Mouse (Mus musculus) olfactory bulb, adult 2 months (tissue): ENCODE measurements around the gene Catsper4. TPM values are rescaled to one million over a fixed set of nuclear protein-coding genes. Genes with fewer than 3 reads are reported as not detected.

Source experiments
- H3K27ac ChIP-seq: fragments of 200-500 bp; 2 replicates; pipeline ENCODE4 v1.5.1; 2012; ENCODE audit warnings: low read depth, low read length; ENCODE audit not compliant: insufficient read depth
- H3K4me1 ChIP-seq: fragments of 200-500 bp; 2 replicates; pipeline ENCODE4 v1.6.1; 2012; ENCODE audit warnings: low read length; ENCODE audit not compliant: control insufficient read depth, insufficient read depth
- H3K4me3 ChIP-seq: fragments of 200-500 bp; 2 replicates; pipeline ENCODE4 v1.5.1; 2012; ENCODE audit warnings: mild to moderate bottlenecking, low read depth, low read length, moderate library complexity; ENCODE audit not compliant: insufficient read depth
- CTCF ChIP-seq: fragments of 200-500 bp; IDR thresholded peaks from 2 replicates; pipeline ENCODE4 v1.5.1; 2012; ENCODE audit warnings: low read depth, mild to moderate bottlenecking, low read length, moderate library complexity; ENCODE audit not compliant: insufficient read depth
- POLR2A ChIP-seq: fragments of 200-500 bp; IDR thresholded peaks from 2 replicates; pipeline ENCODE4 v1.6.1; 2012; ENCODE audit warnings: mild to moderate bottlenecking, low read depth, low read length, moderate library complexity; ENCODE audit not compliant: insufficient read depth
- WGBS: fragments of 180-500 bp; shearing (Covaris S2); methylation state at CpG from one replicate; pipeline ENCODE4 v1.1.7; 2018; 5-methylcytosine and 5-hydroxymethylcytosine counted together
- polyA plus RNA-seq: library from polyadenylated mRNA; stranded (reverse); fragments of >200 nt; gene quantifications from 2 replicates; pipeline ENCODE4 v1.2.4, GENCODE M21; 2012; ENCODE audit warnings: low replicate concordance; ENCODE audit not compliant: missing spikeins, insufficient read depth, insufficient read length

Gene Catsper4
- polyA plus RNA-seq, 1 experiment: not detected

DNA sequence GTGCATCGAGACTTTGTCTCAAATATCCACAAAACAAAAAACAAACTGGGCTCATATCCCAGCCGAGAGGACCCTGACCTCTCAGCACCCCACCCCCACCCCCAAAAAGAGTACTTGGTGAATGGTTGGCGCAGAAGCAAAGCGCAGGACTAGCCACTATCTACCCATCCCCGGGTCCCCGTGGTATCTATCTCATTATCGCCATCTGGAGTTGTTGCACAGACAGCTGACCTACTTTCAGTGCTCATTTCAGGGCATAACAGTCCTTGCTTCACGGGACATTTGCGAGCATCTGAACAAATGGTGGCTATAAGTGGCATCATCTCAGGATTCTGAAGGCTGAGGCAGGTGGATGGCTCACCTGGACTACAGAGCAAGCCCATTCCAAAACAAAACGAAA is 11.5 kb upstream of the Catsper4 start:
- Histone ChIP-seq H3K4me1 (peaks cover 13% of the 10 kb centered on the region; the same call in 1 of the 2 replicates), H3K4me3 (no peak overlapping the region), H3K27ac (no peak overlapping the region)
- 10% methylated on average over 10 of the region's 10 CpGs for WGBS
- TF ChIP-seq POLR2A: no peak
- no peak for TF ChIP-seq CTCF

DNA sequence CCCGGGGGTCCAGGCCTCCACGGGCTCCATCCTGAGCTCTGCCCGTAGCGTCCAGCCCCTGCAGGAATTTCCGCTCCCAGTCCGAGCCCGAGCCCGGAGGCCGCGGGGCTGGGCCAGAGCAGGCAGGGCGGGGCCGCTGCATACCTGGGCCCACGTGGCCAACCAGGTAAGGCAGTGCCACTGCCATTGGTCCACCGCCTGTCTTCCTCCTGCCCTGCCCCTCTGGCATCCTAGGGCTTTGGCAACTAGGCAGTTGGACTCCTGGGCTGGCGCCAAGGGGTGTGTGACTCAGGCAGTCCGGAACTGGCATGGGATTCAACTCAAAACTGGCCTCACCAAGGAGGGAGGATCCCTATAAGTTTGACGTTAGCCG is 11.1 kb upstream of the Catsper4 start, which contains the start of gene Cnksr1:
Cnksr1 (minus strand) TSS at position 121 of the 373 bp plus-strand sequence.
- no peak for TF ChIP-seq POLR2A
- no peak for TF ChIP-seq CTCF
- H3K4me3 ChIP-seq: no peak within 1 kb of the TSS
- peaks cover 9% of the 10 kb centered on the region; the same call in 1 of the 2 replicates for H3K4me1 ChIP-seq
- H3K27ac ChIP-seq: no peak within 1 kb of the TSS
- WGBS: 4% methylated on average over 18 of the region's 18 CpGs

DNA sequence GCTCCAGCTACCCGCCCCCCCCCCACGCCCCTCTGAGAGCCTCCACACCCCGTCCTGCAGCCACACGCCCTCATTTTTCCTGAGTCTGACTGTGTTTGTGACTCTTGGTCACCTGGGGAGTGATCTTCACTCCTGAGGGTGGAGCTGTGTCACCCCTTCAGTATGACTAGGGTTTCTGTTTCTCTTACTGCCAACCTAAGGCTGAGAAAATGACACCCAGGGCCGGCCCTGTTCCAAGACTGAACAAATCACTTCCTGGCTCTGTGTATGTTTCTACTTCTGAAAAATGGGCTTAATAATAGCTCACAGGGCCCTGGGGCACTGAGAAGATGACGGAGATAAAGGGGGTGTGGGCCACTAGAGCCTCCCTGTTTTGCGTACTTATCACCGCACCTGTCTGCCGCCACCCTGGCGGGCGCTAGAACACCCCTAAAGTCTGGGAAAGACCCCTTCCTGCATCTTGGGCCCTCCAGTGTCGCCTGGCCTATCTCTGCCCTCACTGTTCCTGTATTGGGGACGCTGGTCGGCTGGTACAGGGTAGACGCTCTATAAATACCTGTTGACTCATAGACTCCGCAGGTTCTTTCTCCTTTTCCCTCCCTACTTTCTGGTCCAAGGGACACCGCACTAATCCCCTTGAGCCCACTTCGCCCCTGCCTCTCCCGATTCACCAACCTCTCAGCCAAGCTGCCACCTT is 10.5 kb upstream of the Catsper4 start:
- H3K4me3 ChIP-seq: no peak overlapping the region
- TF ChIP-seq CTCF (no peak), POLR2A (no peak)
- H3K27ac ChIP-seq: no peak overlapping the region
- H3K4me1 ChIP-seq: peaks cover 9% of the 10 kb centered on the region; the same call in 1 of the 2 replicates
- WGBS: 49% methylated on average over 19 of the region's 19 CpGs

DNA sequence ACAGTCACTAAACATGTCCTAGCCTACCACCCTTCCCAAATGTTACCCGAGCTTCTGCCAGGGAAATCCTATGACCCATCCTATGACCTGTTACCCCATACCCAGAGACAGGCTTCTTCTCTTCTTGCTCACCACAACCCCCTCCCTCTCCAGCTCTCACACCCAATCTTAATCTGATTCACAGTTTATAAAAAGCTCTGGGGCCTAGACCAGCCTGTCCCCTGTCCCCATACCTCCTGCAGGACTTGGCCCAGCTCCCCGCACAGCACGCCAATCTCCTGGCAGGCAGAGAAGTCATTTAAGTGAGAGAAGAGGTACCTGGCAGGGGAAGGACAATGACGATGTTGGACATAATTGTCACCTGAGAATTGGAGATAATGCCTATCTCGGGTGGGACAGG is 7.7 kb upstream of the Catsper4 start:
- TF ChIP-seq POLR2A (no peak), CTCF (no peak)
- Histone ChIP-seq H3K27ac (no peak overlapping the region), H3K4me1 (peaks cover 9% of the 10 kb centered on the region; the same call in 1 of the 2 replicates), H3K4me3 (no peak overlapping the region)
- WGBS: 88% methylated on average over 5 of the region's 5 CpGs

DNA sequence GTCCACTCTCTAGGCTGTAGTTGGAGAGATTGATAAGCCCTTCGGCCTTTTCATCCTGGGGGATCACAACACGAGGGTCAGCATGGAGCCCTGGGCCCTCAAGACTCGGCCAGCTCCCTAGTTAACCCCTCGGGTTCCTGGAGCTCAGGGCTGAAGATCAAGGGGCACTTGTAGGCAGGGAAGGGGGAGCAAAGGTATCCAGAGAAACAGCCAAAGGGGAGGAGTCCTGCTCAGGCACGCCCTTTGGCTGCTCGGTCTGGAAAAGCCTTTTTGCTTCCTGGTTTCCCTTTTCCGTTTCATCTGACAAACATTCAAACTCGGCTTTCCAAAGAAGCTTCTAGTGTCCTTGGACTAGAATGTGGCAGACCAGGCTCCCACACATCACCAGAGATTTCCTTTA is 3.2 kb upstream of the Catsper4 start:
- no peak for TF ChIP-seq POLR2A
- no peak for TF ChIP-seq CTCF
- no peaks in the 10 kb centered on the region for H3K4me1 ChIP-seq
- WGBS: 59% methylated on average over 8 of the region's 8 CpGs

DNA sequence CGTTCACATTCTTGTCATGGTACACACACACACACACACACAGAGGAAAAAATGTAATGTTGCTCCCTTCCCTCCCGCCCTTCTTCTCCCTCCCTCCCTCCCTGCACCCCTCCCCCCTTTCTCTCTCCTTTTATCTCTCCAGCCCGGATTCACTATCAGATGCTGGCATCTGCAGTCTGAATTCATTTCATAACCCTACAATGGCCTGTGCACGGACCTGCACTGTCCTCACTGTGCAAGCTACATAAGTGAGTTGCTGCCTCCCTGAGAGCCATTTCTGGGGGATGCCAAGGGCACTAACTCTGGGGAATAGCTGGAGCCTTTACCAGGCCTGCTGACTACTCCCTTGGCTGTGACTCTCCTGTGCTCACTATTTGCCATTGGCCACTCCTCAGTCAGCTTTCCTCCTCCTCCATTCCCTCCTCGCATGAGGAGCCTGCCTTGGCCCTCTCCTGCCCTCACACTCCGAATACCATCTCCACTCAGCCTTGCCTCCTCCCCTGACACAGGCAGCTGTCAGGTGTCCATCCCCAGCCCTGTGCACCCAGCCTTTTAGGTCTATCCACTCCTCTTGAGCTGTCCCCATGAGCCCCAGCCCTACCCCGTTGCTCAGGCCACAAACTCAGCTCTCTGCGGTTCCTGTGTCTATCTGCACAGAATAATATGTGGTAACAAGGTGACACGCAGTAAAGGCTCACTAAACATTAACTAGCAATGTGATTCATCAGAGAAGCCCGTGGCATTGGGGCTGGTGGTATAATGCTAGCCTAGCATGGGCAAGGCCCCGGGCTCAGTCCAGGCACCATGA is 4.2 kb downstream of the Catsper4 start:
- TF ChIP-seq CTCF: no peak
- no peak for TF ChIP-seq POLR2A
- 77% methylated on average over 11 of the region's 11 CpGs for WGBS
- Histone ChIP-seq H3K4me1 (no peaks in the 10 kb centered on the region), H3K4me3 (no peak overlapping the region), H3K27ac (no peak overlapping the region)

More for the DNA sequence above, 3.2 kb upstream of the Catsper4 start:
- H3K4me3 ChIP-seq: no peak overlapping the region
- H3K27ac ChIP-seq: no peak overlapping the region

DNA sequence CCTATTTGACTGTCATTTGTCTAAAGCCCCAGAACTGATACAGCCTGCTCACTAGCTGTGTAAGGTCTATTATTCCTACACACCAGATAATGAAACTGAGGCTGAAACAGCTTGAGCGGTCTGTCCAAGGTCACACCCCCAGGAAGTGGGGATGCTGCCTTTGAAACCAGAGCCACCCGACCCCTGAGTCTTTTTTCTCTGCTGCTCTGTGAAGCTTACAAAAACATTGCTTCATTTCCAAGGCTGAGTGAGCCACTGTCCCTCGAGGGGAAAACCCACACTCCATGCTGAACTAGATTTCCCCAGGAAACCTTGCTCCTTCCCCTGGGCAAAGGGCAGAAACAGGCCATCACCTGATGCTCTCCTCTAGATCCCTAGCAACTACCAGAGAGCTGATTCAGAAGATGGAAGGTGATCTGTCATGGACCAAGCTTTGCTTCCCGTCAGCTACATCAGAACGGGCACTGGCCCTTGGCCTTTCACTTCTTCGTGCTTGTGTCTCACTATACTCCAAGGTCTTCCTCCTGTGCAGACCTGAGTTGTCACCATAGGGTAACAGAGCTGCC is 20.6 kb downstream of the Catsper4 start:
- no peak for TF ChIP-seq CTCF
- TF ChIP-seq POLR2A: no peak
- no peak overlapping the region for H3K27ac ChIP-seq
- no peak overlapping the region for H3K4me3 ChIP-seq
- WGBS: 69% methylated on average over 6 of the region's 6 CpGs
- no peaks in the 10 kb centered on the region for H3K4me1 ChIP-seq

DNA sequence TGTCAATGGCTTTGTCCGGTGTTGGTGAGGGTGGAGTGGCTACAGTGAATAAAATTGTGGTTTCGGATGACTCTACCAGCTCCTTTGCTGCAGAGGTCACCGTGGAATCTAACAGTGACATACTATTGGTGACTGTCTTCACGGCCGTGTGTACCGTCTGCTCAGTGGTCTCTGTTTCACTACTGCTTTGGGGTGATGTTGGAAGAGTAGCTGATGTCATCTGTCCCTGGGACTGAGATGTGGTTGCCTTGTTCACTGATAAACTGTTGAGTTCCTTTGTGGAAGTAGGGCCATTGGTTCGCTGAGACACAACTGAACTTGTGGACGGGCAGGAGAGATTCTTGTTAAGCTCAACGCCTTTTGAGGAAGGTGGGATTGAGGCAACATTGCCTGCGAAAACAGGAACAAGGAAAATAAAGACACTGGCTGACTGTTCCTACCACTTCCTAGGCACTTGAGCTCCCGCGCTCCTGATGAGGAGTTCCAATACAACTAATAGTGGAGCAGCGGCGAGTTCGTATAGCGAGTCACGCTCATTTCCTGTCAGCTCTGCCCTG is 23.8 kb downstream of the Catsper4 start:
- 93% methylated on average over 17 of the region's 17 CpGs for WGBS
- Histone ChIP-seq H3K27ac (no peak overlapping the region), H3K4me1 (no peaks in the 10 kb centered on the region), H3K4me3 (no peak overlapping the region)
- TF ChIP-seq POLR2A: no peak
- no peak for TF ChIP-seq CTCF

DNA sequence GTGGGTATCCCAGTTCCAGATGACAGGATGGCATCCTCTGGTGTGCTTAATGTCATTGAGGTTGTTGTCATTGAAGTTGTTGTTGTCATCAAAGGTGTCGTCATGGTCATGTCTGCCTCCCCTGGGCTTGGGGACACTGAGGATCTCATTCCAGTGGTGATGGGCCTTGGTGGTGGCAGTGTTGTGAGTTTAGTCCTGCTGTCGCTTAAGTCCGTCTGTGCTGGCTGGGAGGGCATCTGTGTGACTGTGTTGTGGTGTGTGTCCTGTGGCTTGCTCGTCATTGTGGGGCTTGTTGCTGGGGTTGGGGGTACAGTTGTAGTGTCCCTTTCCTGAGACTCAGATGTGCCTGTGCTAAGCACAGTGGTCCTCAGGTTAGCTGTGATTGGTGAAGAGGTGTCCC is 24.3 kb downstream of the Catsper4 start, which contains the start of gene Gm7534:
Gm7534 (minus strand) TSS at position 101 of the 400 bp plus-strand sequence.
- H3K27ac ChIP-seq: no peak within 1 kb of the TSS
- H3K4me3 ChIP-seq: no peak within 1 kb of the TSS
- H3K4me1 ChIP-seq: no peaks in the 10 kb centered on the region
- TF ChIP-seq CTCF (no peak), POLR2A (no peak)
- 93% methylated on average over 4 of the region's 4 CpGs for WGBS
